Mouse (Mus musculus): ENCODE data around the gene 4930404H24Rik. TPM values are rescaled to one million over a fixed set of nuclear protein-coding genes. Genes with fewer than 3 reads are reported as not detected.

The 4930404H24Rik gene
- polyA plus RNA-seq, 1 experiment, result not detected

DNA sequence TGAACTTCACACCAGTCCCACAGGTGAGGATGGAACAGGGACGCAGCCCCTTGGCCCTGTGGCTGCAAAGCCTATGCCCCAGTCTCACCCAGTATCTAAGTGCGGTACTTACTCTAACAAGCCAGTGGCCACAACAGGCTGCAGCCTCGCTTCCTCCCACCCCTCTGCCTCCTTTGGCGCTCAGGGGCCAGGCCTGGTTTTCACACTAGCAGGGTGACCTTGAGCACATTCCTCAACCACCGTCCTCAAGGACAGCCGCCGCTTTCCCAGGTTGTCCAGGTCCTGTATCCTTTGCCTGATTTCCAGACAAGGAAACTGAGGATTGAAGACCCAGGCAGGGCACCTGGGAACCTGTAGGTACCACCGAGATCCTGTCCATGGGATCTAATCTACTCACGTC is 30.6 kb downstream of the 4930404H24Rik start:
- TF ChIP-seq POLR2A (IDR thresholded peaks at IDR 0.05; ENCODE audit: borderline replicate concordance, insufficient read depth, low read length) (no peak), CTCF (IDR thresholded peaks at IDR 0.05; ENCODE audit: borderline replicate concordance, insufficient read depth, low read depth, low read length) (no peak)
- no peak overlapping the region for H3K27ac ChIP-seq (ENCODE audit: insufficient read depth, low read length)
- H3K4me1 ChIP-seq (ENCODE audit: control insufficient read depth, insufficient read depth, low read length), result peaks cover 28% of the 10 kb centered on the region
- WGBS, result 83% methylated on average over 9 of the region's 9 CpGs
- H3K27me3 ChIP-seq (ENCODE audit: control insufficient read depth, insufficient read depth, low read length), result no peaks in the 10 kb centered on the region
- no peak overlapping the region for H3K4me3 ChIP-seq (replicated peaks; ENCODE audit: insufficient read depth, low read depth, low read length)
- DNase-seq, result no peak

- 69% methylated on average over 12 of the region's 12 CpGs for WGBS
- Histone ChIP-seq H3K4me1 (ENCODE audit: control insufficient read depth, insufficient read depth, low read length) (peaks cover 28% of the 10 kb centered on the region), H3K27me3 (ENCODE audit: control insufficient read depth, insufficient read depth, low read length) (no peaks in the 10 kb centered on the region), H3K4me3 (replicated peaks; ENCODE audit: insufficient read depth, low read depth, low read length) (no peak overlapping the region), H3K27ac (ENCODE audit: insufficient read depth, low read length) (no peak overlapping the region)
- TF ChIP-seq CTCF (IDR thresholded peaks at IDR 0.05; ENCODE audit: borderline replicate concordance, insufficient read depth, low read depth, low read length) (no peak), POLR2A (IDR thresholded peaks at IDR 0.05; ENCODE audit: borderline replicate concordance, insufficient read depth, low read length) (no peak)
- DNase-seq, result no peak
These were observed 31.1 kb downstream of the 4930404H24Rik start for GRCm38 (mm10) chr2:153523656-153524055.

DNA sequence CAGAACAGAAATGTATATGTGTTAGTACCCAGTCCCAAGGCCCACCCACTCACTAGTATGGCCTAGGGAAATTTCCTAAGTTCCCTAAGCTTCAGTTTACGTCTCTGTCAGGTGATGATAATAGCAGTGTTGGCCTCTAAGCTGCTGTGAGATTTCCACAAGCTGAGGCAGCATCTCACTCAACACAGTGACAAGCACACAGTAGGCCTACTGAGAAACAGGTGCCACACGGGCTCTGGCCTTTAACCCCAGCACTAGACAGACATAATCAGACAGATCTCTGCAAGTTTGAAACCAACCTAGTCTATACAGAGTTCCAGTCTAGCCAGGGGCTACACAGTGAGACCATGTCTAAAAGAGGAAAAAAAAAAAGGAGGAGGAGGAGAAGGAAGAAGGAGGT is 32.1 kb downstream of the 4930404H24Rik start:
- TF ChIP-seq CTCF (IDR thresholded peaks at IDR 0.05; ENCODE audit: borderline replicate concordance, insufficient read depth, low read depth, low read length) (no peak), POLR2A (IDR thresholded peaks at IDR 0.05; ENCODE audit: borderline replicate concordance, insufficient read depth, low read length) (no peak)
- DNase-seq, result no peak
- H3K27me3 ChIP-seq (ENCODE audit: control insufficient read depth, insufficient read depth, low read length), result no peaks in the 10 kb centered on the region
- 84% methylated on average over 2 of the region's 2 CpGs for WGBS
- no peak overlapping the region for H3K4me3 ChIP-seq (replicated peaks; ENCODE audit: insufficient read depth, low read depth, low read length)
- H3K27ac ChIP-seq (ENCODE audit: insufficient read depth, low read length), result no peak overlapping the region
- peaks cover 28% of the 10 kb centered on the region for H3K4me1 ChIP-seq (ENCODE audit: control insufficient read depth, insufficient read depth, low read length)

GRCm38 (mm10) chr2:153525906-153526311 is 33.3 kb downstream of the 4930404H24Rik start:
- 36% methylated on average over 10 of the region's 10 CpGs for WGBS
- no peaks in the 10 kb centered on the region for H3K27me3 ChIP-seq (ENCODE audit: control insufficient read depth, insufficient read depth, low read length)
- H3K4me3 ChIP-seq (replicated peaks; ENCODE audit: insufficient read depth, low read depth, low read length), result no peak overlapping the region
- no peak for DNase-seq
- no peak overlapping the region for H3K27ac ChIP-seq (ENCODE audit: insufficient read depth, low read length)
- peaks cover 26% of the 10 kb centered on the region for H3K4me1 ChIP-seq (ENCODE audit: control insufficient read depth, insufficient read depth, low read length)
- TF ChIP-seq POLR2A (IDR thresholded peaks at IDR 0.05; ENCODE audit: borderline replicate concordance, insufficient read depth, low read length) (no peak), CTCF (IDR thresholded peaks at IDR 0.05; ENCODE audit: borderline replicate concordance, insufficient read depth, low read depth, low read length) (no peak)

DNA sequence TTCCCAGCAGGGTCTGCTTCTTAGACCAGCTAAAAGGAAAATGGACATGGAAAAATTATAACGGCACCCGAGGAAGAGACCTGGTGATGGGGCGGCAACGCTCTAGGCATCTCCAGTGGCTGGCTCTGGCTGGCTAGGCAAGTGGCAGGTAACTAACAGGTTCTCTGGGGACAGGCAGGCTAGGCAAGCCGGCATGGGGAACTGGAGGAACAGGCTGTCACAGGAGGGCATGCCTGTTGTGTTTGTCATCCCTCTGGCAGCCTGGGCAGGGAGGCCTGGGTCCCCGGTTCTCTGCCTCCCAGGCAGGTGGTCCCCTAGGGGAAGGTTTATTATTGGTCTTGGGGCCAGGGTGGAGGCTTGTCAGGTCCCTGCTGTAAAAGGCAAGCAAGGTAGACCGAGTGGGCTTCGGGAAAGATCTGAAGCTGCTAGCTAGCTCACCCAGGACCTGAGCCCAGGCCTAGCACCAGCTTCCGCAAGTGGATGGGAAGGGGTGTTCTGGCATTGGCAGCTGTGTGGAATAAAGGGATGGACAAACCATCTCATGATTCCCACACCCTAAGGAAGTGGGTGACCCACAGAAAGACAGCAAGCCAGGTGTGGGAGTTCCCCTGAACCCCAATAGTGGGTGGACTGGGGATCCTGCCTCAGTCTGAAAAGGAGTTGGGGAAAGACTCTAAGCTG is 34.4 kb downstream of the 4930404H24Rik start:
- Histone ChIP-seq H3K4me3 (replicated peaks; ENCODE audit: insufficient read depth, low read depth, low read length) (peak overlapping the region; percentile 75), H3K27me3 (ENCODE audit: control insufficient read depth, insufficient read depth, low read length) (no peaks in the 10 kb centered on the region), H3K27ac (ENCODE audit: insufficient read depth, low read length) (peak overlapping the region; percentile 54), H3K4me1 (ENCODE audit: control insufficient read depth, insufficient read depth, low read length) (peaks cover 25% of the 10 kb centered on the region)
- 47% methylated on average over 9 of the region's 9 CpGs for WGBS
- DNase-seq, result peak; percentile 29 to 46
- no peak for TF ChIP-seq POLR2A (IDR thresholded peaks at IDR 0.05; ENCODE audit: borderline replicate concordance, insufficient read depth, low read length)
- TF ChIP-seq CTCF (IDR thresholded peaks at IDR 0.05; ENCODE audit: borderline replicate concordance, insufficient read depth, low read depth, low read length), result no peak

- no peaks in the 10 kb centered on the region for H3K27me3 ChIP-seq (ENCODE audit: control insufficient read depth, insufficient read depth, low read length)
- peak overlapping the region; percentile 75 for H3K4me3 ChIP-seq (replicated peaks; ENCODE audit: insufficient read depth, low read depth, low read length)
- TF ChIP-seq CTCF (IDR thresholded peaks at IDR 0.05; ENCODE audit: borderline replicate concordance, insufficient read depth, low read depth, low read length) (no peak), POLR2A (IDR thresholded peaks at IDR 0.05; ENCODE audit: borderline replicate concordance, insufficient read depth, low read length) (no peak)
- 5% methylated on average over 83 of the region's 85 CpGs for WGBS
- H3K27ac ChIP-seq (ENCODE audit: insufficient read depth, low read length), result peak overlapping the region; percentile 54
- peaks cover 21% of the 10 kb centered on the region for H3K4me1 ChIP-seq (ENCODE audit: control insufficient read depth, insufficient read depth, low read length)
- peak; percentile 55 to 66 for DNase-seq
These were observed 35.3 kb downstream of the 4930404H24Rik start for GRCm38 (mm10) chr2:153527580-153528531.

DNA sequence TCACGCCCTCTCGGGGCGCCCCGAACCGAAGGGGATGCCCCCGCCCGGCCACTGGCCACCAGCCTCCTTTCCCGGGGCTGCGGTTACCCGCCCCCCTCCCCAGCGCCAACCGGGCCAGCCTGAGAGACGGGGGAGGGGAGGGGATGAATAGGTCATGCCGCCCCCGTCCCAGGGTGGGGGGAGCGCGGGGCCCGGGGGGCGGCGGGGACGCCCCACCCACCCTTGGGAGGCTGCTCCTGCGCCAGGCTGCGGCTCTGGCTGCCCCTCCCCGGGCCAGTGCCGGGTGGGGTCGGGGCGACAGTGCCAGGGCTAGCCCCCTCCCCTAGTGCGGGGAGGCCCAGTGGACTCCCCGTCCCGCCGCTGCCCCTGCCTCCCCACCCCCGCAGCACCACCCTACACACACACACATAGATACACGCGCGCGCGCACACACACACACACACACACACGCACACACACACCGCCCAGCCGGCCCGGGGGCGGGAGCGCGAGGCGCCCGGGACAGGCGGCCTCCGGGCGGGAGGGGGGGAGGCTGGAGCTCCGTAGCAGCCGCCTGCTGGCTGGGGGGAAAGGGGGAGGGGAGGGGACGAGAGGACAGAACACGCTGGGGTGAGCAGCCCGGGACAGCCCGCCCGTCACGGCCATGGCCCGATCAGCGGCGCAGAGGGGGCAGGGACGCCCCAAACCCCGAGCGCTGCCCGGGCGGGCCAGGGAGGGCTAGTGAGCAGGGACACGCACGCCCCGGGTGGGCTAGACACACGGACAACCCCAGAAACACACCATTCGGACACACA is 36.2 kb downstream of the 4930404H24Rik start:
- DNase-seq, result peak; percentile 52 to 56
- under 1% methylated on average over 59 of the region's 70 CpGs for WGBS
- no peaks in the 10 kb centered on the region for H3K27me3 ChIP-seq (ENCODE audit: control insufficient read depth, insufficient read depth, low read length)
- peak overlapping the region; percentile 75 for H3K4me3 ChIP-seq (replicated peaks; ENCODE audit: insufficient read depth, low read depth, low read length)
- no peak for TF ChIP-seq CTCF (IDR thresholded peaks at IDR 0.05; ENCODE audit: borderline replicate concordance, insufficient read depth, low read depth, low read length)
- no peak for TF ChIP-seq POLR2A (IDR thresholded peaks at IDR 0.05; ENCODE audit: borderline replicate concordance, insufficient read depth, low read length)
- H3K27ac ChIP-seq (ENCODE audit: insufficient read depth, low read length), result peak overlapping the region; percentile 62
- peaks cover 14% of the 10 kb centered on the region for H3K4me1 ChIP-seq (ENCODE audit: control insufficient read depth, insufficient read depth, low read length)
